1 mouse cellular context compared by ENCODE assay signal in the genomic region with DNA sequence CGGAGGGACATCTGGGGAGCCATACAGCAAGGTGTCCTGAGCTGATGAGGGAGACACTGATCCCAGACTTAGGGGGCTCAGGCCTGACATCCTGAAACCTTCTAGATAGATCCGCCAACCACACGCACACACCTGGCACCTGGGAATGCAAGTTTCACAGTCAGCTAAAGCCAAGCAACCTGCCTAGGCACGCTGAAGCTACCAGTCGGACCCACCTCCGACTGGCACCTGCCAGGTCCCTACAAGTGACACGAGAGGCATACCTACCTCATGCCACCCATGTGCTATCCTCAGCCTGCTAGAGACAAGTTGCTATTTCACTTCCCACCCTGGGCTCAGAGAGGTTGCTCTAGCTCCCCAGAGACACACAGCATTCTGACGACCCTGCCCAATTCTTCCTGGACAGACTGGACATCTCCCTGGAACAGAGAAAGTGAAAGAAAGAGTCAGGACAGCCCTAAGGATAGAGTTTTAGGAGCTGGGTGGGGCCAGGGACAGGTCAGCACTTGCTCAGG.
TF ChIP-seq lines count a peak whose summit lies in the region.

No protein-coding gene starts in this region.

TF ChIP-seq in MEL, 35 proteins besides CTCF, POLR2A, EP300 and RAD21:
- TF ChIP-seq TAL1 (IDR thresholded peaks at IDR 0.05; ENCODE audit: low read length): no peak
- TF ChIP-seq MAX (IDR thresholded peaks at IDR 0.05; ENCODE audit: low read length): peak; percentile 35; the same call in 1 of the 2 replicates
